8 mouse cellular contexts compared by ENCODE assay signal in genomic region chr13:40651056-40651455, GRCm38 (mm10).
DNase-seq lines count a peak whose midpoint lies in the region; ATAC-seq lines count a peak whose summit lies in the region.

No protein-coding gene starts in this region.

- no peaks in the 10 kb centered on the region for H3K27me3 ChIP-seq in intestine, embryonic 16.5 days (replicated peaks; ENCODE audit: control insufficient read depth, insufficient read depth, low read length)

- 28% methylated on average over 16 of the region's 16 CpGs for whole genome bisulfite sequencing in intestine, embryonic 16.5 days

- H3K4me1 ChIP-seq in intestine, embryonic 16.5 days (ENCODE audit: control insufficient read depth, insufficient read depth, low read length): no peaks in the 10 kb centered on the region

- H3K4me3 ChIP-seq in intestine, embryonic 16.5 days (ENCODE audit: low read length): no peak overlapping the region

- H3K9me3 ChIP-seq in intestine, embryonic 16.5 days (ENCODE audit: control insufficient read depth, low read length): no peaks in the 10 kb centered on the region

- peak; percentile 84 for ATAC-seq in intestine, embryonic 16.5 days

- peak; percentile 32 for DNase-seq in adipocyte (ENCODE audit: low spot score)
- DNase-seq in cerebellum, adult 8-10 months: peak; percentile 67
- peak; percentile 67 to 87 for DNase-seq in frontal cortex, adult 2 months (ENCODE audit: extremely low spot score in 1 of 2, low spot score in 1 of 2)
- DNase-seq in left cerebral cortex, adult 9 months (ENCODE audit: low spot score in 2 of 2): peak; percentile 43 to 84
- peak; percentile 49 for DNase-seq in neural tube, embryonic 10.5 days (ENCODE audit: extremely low spot score, low spot score)
- DNase-seq in urinary bladder, postnatal 10 days (ENCODE audit: low spot score): peak; percentile 36
- DNase-seq in thymus, postnatal 10 days (ENCODE audit: low spot score in 2 of 2): no peak

- H3K9ac ChIP-seq in intestine, embryonic 16.5 days (ENCODE audit: low read depth, low read length): no peak overlapping the region

- peak overlapping the region; percentile 46; the same call in 1 of the 2 replicates for H3K27ac ChIP-seq in intestine, embryonic 16.5 days (ENCODE audit: low read length)

- H3K4me2 ChIP-seq in intestine, embryonic 16.5 days (ENCODE audit: low read depth, low read length): peak overlapping the region; percentile 37; the same call in 1 of the 2 replicates

- no peaks in the 10 kb centered on the region for H3K36me3 ChIP-seq in intestine, embryonic 16.5 days (ENCODE audit: control insufficient read depth, insufficient read depth, low read length)

Comparison
In these comparisons a context has a peak if more than half of its experiments do, and no peak if none do; other contexts are left out.
1. DNase-seq: peak in adipocyte (single experiment), cerebellum, adult 8-10 months (single experiment), frontal cortex, adult 2 months (2 of 2), left cerebral cortex, adult 9 months (2 of 2), neural tube, embryonic 10.5 days (single experiment) and urinary bladder, postnatal 10 days (single experiment); none in thymus, postnatal 10 days (0 of 2).